Mouse (Mus musculus) central nervous system, embryonic 14 days (tissue): ENCODE measurements around the gene Aadacl4. TPM values are rescaled to one million over a fixed set of nuclear protein-coding genes. Genes with fewer than 3 reads are reported as not detected.

Experiments
- polyA plus RNA-seq: library from polyadenylated mRNA; depleted of rRNA; stranded (reverse); fragments of >200 nt; gene quantifications from 2 replicates; pipeline ENCODE4 v1.2.3, GENCODE M21; 2012; rRNA removed

The Aadacl4 gene
- polyA plus RNA-seq = not detected in 2 replicates

GRCm38 (mm10) chr4:144613407-144613806 lies at the start of gene Aadacl4:
Aadacl4 (plus strand) TSS chr4:144613707.

GRCm38 (mm10) chr4:144565034-144565433 lies 48.5 kb upstream of the Aadacl4 start, which contains the start of gene Gm13124:
Gm13124 (minus strand) TSS chr4:144565134.

Other genes starting within 250 kb of the Aadacl4 start
- gene Pramef20, start 235.8 kb upstream of the Aadacl4 start, polyA plus RNA-seq = not detected in 2 replicates
- 0.19 TPM in 1 of 2 replicates, not detected in the other for gene Pramef12, start 205.2 kb upstream of the Aadacl4 start, polyA plus RNA-seq
- gene 1700012P22Rik, start 174.9 kb upstream of the Aadacl4 start, polyA plus RNA-seq = 0.08 and 0.09 TPM in 2 replicates
- gene Gm9944, start 160.4 kb upstream of the Aadacl4 start, polyA plus RNA-seq = not detected in 2 replicates
- gene Aadacl3, start 150.0 kb upstream of the Aadacl4 start, polyA plus RNA-seq = not detected in 2 replicates
- not detected in 2 replicates for gene 9430007A20Rik, start 93.9 kb upstream of the Aadacl4 start, polyA plus RNA-seq
- gene Gm13124, start 48.6 kb upstream of the Aadacl4 start, polyA plus RNA-seq = not detected in 2 replicates
- gene Gm436, start 72.7 kb downstream of the Aadacl4 start, polyA plus RNA-seq = not detected in 2 replicates
- gene Gm13178, start 107.7 kb downstream of the Aadacl4 start, polyA plus RNA-seq = not detected in 2 replicates
- not detected in 2 replicates for gene Gm438, start 172.9 kb downstream of the Aadacl4 start, polyA plus RNA-seq